Mouse (Mus musculus): ENCODE data around the gene Gm45837.

DNA sequence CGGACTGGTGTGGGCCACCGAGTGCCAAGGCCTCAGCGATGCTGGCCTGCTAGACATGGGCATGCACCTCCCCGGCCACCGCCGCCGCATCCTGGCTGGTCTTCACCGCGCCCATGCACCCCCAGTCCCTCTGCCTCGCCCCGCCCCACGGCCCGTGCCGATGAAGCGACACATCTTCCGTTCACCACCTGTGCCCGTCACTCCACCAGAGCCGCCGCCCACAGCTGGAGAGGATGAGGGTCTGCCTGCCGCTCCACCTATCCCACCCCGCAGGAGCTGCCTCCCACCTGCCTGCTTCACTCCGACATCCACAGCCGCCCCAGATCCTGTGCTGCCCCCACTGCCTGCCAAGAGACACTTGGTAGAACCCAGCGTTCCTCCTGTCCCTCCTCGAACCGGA lies 37.6 kb upstream of the Gm45837 start:
- no peak for TF ChIP-seq CTCF (IDR thresholded peaks at IDR 0.05; ENCODE audit: low read depth, low read length)
- no peak for TF ChIP-seq POLR2A (IDR thresholded peaks at IDR 0.05; ENCODE audit: extremely low read depth, insufficient read depth, low read length)

All from liver, adult 2 months (tissue).